Mouse (Mus musculus) retina, embryonic 14.5 days (tissue): ENCODE data around the gene Ttf2.

Experiments
- DNase-seq: peaks from one replicate; pipeline ENCODE4 v3.0.0-alpha.2; 2015; ENCODE audit warnings: low spot score

Gene Ttf2

DNA sequence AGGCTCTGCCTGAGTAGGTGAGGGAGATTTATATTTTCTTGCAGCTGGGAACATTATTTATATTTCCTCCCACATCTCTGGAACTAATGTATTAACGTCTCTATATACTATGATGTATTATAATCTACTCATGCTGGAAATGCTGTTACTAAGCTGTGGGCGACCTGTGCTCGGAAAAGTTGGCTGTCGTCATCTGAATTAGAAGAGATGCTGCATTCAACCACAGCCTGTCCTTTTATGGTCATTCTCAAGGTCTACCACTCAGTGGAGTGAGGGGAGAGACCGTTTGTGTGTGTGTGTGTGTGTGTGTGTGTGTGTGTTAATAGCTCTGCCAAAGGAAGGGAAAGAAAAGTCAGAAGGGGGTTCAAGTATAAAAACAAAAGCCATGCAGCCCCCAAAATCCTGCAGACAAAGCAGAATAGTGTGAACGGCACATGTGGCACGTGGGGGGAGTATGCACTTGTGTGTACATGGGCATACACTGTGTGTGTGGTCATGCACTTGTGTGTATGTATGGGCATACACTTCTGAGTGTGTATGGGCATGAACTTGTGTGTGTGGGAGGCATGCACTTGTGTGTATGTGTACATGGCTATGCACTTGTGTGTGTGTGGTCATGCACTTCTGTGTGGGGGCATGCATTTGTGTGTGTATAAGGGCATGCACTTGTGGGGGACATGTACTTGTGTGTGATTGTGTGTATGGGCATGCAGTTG is 57.8 kb downstream of the Ttf2 start:
- DNase-seq = no peak

DNA sequence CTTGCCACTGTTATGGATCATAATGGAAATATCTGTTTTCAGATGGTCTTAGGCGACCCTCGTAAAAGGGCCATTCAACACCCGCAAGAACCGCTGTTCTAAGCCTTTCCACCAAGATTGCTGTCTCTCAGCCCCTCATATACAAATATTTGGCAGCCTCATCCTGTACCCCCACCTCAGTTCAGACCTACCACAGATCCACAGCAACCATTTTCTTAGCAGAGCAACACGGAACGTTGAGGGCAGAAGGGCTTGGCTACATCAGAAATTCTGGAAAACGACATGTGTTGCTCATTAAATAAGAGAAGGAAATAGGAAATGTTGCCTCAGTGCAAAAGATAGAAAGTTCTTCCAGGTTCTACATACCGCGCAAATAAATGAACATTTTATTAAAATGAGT is 58.4 kb downstream of the Ttf2 start:
- DNase-seq = no peak

DNA sequence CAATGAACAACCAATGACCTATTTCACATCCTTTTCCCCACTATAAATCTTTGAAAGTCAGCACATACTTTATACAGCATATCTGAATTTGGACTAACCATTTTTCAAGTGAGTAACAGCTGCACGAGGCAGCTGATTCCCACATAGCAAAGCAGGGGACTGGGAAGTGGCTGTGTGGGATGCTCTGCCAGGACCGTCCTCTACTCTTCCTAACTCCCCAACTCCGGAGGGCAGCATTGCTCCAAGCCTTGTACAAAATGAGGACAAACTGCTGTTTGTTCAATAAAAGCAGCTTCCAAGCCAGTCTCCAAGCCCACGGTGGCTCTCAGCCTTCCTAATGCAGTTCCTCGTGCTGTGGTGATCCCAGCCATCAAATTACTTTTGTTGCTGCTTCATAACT is 58.8 kb downstream of the Ttf2 start:
- DNase-seq = no peak

DNA sequence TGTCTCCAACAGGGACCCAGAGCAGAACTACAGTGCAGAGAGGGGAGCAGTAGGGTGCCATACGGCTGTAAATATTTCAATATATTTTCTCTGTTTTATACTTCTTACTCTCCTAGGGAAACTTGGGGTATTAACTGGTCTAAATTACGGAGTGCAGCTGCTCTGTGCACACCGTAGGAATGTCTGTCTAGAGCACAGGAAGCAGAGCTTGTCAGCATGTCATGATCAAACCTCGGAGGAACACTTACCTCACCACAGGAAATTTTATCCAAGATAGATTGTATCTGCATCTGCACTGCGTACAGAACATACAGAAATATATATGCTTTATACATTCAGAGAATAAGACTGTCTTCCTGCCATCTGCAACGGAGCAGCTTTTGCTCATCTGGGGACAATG is 60.9 kb downstream of the Ttf2 start:
- DNase-seq = no peak

DNA sequence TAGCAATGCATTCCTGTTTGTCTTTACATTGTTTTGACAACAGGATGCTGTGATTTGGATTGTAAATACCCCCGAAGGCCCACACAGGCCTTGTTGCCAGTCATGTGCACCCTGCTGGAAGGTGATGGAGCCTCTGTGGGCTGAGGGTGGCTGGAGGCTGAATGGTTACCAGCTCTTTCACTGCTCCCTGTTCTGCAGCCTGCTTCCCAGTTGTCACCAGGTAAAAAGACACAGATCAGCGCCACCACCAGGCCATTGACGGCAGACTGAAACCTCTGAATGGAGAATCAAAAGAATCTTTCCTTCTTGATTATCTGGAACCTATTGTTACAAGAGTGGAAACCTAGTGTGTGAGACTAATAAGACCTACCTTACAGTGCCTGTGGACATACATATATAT is 62.5 kb downstream of the Ttf2 start:
- DNase-seq = peak; percentile 45

DNA sequence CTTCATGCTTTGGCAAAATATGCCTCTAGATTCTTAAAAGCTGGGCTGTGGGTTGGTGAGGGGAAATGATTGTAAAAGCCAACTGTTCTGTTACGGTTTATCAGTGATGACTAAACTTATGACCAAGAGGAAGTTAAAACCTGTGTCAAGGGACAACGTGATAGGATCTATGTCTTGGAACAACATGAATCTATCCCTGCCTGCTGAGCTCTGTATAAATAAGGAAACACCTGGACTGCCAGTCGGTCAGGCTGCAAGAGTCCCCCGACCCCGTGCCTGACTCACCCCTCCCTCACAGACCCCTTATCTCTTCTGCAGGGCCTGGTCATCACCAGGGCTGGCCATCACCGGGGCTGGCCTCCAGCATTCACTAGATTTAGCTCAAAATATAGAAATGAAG is 63.3 kb downstream of the Ttf2 start:
- no peak for DNase-seq

DNA sequence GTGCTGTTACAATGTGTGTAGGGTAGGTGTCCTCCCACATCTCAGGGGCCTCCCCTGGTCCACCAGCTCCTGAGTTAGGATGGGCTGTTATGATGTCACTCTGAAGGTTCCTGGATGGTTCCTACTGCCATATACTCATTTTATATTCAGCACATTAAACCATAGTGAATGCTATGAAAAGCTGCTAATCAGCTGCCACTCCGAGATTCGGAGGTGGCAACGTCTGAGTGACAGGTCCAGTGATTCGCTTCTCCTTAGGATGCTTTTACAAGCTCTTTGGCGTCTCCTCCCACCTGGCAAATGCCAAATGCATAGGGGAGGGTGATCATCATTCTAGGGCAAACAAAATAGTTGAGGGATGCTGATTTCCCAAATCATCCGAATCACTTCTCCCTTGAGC is 74.0 kb downstream of the Ttf2 start:
- no peak for DNase-seq

DNA sequence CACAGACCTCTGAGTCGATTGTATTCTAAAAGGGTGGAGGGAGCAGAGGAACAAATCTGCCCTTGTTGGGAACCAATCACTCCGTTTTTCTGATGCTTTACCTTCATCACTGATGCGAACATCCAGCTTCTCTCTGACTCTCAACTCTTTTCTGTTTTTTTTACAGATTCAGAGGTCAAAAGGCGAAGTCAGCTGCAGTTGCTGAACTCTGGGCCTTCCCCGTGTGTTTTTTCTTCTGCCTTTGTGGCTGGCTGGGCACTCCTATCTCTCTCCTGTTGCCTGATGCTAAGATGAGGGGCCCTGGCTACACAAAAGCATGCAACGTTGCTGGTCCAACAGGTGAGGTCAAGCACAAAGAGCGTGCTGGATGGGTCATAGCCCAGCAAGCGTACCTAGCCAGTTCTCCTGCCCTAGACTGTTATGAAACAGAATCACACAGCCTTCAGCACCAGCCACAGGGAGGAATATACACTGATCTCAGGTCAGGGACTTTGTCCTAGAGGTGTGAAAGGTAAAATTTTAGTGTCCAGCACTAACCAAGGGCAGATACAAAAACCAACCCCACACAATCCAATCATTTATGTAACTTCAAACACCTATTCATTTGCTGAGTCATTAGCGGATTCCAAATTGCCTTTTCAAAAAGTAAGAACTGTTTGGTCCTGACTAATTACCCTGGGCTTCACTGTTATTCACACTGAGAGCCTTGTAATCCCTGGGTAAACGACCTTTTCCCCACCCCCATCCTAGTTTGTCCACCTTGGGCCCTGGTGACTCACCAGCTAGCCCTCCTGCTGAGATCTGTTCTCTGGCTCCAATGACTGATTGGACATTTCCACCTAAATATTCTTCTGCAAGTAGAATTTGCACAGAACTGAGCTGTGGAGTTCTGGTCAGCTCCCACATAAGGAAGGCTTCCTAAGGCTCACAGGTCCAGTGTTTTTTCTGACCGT is 76.8 kb downstream of the Ttf2 start:
- DNase-seq = no peak

DNA sequence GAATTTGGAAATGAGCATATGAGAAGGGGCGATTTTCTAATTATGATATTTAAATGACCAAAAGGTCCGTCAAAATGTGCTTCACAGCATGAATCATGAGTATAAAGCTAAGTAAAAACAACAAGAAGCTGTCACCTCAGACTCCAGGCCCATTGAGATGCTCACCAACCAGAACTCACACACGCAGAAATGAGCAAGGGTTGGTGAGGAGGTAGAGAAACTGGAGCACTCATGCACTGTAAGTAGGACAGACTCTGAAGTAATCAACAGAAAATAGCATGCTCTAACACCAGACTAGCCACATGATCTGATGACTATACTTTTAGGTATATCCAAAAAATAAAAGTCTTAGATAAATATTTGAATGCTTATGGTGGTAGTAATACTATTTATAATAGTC is 79.1 kb downstream of the Ttf2 start:
- DNase-seq = no peak

DNA sequence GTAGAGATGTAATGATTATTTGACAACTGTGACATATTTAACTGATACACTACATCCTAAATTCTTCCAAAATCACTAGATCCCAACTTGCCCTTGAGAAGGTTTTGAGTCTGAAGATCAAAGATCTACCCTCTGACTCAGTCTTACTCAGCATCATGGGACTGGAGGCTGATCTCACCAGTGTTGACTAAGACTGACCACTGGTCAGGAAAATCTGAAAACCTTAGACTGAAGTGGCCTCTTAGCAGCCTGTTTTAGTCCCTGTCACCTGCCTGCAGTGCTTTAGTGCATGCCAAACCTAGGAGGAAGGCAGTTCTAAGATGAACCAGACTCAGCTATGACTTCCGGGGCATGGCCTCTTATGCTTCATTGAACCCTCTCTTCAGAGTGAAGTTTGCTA is 80.2 kb downstream of the Ttf2 start:
- DNase-seq = no peak
